Mouse (Mus musculus): ENCODE measurements at regions not wholly inside any gene's neighbourhood (a gene's known extent, or its start where the extent isn't known, plus 50 kb on each side); places are given as distances from the start of the nearest gene placed in this dataset.

DNA sequence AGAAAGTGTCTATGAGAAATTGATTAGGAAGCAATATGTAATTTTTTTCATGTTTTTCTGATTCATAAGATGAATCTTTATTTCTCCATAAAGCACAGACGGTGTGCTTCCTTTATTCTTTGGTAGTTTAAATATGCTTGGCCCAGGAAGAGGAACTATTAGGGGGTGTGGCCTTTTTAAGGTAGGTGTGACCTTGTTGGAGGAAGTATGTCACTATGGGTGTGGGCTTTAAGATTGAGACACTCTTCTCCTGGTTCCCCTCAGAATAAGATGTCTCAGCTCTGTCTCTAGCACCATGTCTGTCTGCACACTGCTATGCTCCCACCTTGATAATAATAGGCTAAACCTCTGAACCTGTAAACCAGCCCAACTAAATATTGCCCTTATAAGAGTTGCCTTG, 54.8 kb upstream of the Ccdc88a start:
- ChIA-PET CTCF (no interaction called here), POLR2A (interaction anchor here in 1 of 4 experiments (1.1 kb wide), 1 partner anchor 20 kb away, joined by 3 read pairs; no protein-coding TSS in a partner anchor)

DNA sequence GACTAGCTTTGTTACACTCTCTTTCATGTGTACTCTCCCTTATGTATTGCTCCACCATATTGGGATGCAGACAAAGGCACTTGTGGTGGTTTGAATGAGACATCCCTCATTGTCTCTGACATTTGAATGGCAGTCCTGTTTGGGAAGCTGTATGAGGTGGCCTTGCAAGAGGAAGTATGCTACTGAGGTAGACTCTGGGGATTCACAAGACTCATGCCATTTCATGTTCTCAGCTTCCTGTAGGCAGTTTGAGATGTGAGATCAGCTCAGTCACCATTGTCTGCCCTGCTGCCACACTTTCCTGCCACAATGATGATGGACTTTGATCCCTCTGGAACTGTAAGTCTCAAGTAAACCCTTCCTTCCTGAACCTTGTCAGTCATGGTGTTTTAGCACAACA, 62.9 kb upstream of the Ccdc88a start:
- ChIA-PET POLR2A (interaction anchor here in 2 of 4 experiments (1.2 to 1.9 kb wide), 3 partner anchors 12 to 63 kb away, joined by 3 to 4 read pairs (median 3); partner anchors contain the start of gene Ccdc88a (in 1 of the 2)), CTCF (no interaction called here)

DNA sequence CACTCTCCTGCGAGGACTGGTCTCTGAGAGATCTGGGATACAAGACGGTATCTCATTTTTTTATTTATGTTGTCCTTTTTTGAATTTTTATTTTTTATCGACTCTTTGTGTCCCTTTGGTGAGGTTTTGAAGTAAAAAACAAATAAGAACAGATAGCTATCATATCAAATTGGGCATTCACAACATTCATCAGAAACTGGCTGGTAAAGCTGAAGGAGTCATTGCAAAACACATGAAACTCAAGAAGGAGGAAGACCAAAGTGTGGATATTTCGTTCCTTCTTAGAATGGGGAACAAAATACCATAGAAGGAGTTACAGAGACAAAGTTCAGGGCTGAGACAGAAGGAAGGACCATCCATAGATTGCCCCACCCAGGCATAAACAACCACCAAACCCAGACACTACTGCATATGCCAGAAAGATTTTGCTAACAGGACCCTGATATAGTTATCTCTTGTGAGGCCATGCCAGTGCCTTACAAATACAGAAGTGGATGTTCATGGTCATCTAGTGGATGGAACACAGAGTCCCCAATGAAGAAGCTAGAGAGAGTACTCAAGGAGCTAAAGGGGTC, 60.9 kb upstream of the Cfap36 start:
- POLR2A ChIA-PET = interaction anchor here in 2 of 4 experiments (0.7 to 0.9 kb wide), 2 partner anchors 8 to 493 kb away, joined by 3 read pairs; no protein-coding TSS in a partner anchor
- CTCF ChIA-PET = no interaction called here

DNA sequence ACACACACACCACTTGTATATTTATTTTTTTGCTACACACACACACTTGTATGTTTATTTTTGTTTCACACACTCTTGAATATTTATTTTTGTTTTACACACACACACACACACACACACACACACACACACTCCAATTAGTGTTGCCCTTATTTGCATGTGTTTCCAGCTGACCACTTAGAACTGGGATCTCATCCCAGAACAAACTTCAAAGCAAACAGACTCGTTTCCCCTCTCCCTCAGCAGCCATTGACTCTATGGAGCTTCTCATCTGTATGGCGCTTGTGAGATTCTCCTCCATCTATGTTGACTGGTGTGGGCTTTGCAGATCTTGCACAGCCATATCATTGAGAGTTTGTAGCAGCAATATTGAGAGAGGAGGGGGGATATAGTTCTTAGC, 53.3 kb upstream of the Cfap36 start:
- CTCF ChIA-PET = no interaction called here
- POLR2A ChIA-PET = interaction anchor here in 2 of 4 experiments (0.6 to 1.2 kb wide), 2 partner anchors 13 to 127 kb away, joined by 3 to 4 read pairs; no protein-coding TSS in a partner anchor
